Mouse (Mus musculus): ENCODE measurements around the gene Plcxd3.

The Plcxd3 gene

DNA sequence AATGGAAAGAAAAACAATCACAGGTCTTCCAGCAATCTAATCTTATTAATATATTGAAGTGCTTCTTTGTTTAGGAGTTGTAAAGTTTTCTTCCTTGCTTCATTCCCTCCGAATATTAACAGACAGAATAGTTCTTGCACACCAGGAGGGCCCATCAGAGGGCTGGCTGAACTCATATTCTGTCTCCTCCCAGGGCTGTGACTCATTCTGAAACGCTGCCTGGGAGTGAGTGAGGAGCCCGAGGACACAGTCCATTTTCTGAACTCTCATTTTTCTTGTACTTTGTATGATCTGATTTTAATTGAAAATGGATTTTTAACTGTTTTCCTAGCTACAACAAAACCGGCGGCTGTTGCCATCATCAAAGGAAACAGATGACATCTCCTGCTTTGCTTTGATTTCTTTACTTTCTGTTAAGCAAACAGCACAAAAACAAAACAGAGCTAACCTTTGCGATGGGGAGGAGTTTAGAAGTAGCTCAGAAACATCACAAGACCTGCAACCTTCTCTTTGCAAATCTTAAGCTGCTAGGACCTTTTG, 186.2 kb downstream of the Plcxd3 start:
- DNase-seq = peak; percentile 56

- peak; percentile 78 for DNase-seq
Observed at GRCm38 (mm10) chr15:4595521-4595920, 220.2 kb downstream of the Plcxd3 start.

DNA sequence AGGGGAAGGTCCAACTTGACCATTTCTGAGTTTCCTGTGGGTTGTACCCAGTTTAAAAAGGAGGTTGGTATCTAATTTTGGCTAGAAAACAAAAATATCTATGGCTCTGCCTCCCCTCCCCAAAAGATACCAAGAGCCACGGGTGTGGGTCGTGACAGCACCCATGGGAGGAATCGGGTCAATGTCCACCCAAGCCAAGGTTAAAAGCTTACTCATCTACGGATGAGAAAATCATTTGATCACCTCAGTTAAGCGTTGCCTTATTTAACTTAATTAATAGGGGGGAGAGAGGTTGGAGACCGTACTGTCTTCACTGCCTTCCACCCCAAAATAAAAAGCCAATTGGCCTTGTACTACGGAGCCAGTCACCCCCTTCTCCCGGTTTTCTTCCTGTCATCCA, 223.4 kb downstream of the Plcxd3 start:
- DNase-seq = peak; percentile 87

DNA sequence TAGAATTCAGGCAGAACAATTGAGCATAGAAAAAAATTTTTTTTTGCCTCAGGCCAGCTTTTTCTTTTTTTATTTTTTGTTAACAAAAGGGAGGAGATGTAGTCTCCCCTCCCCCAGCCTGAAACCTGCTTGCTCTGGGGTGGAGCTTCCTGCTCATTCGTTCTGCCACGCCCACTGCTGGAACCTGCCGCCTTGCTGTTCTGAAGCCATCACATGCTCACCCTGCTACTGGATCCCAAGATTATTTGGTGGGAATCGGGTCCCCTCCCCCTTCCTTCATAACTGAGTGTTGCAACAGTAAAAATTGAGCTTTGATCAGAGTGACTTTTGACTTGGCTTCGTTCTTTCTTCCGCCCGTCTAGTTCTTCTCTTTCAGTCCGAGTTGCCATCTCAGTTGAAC, 224.0 kb downstream of the Plcxd3 start:
- DNase-seq = peak; percentile 90

- no peak for DNase-seq
Observed at GRCm38 (mm10) chr15:4605630-4606029, 230.3 kb downstream of the Plcxd3 start.

Data from kidney, adult 9 months (tissue).